Mouse (Mus musculus): ENCODE measurements around the gene Vav3. TPM values are rescaled to one million over a fixed set of nuclear protein-coding genes. Genes with fewer than 3 reads are reported as not detected.

Gene Vav3
- total RNA-seq, 2 experiments from 2014 or later: 5.3 to 6.6 TPM

GRCm38 (mm10) chr3:109672925-109673324 lies 332.5 kb downstream of the Vav3 start:
- no peak for DNase-seq (ENCODE audit: low spot score in 2 of 2)

- no peak for DNase-seq (ENCODE audit: low spot score in 2 of 2)
Measured at GRCm38 (mm10) chr3:109680281-109680680, 339.8 kb downstream of the Vav3 start.

- DNase-seq (ENCODE audit: low spot score in 2 of 2): no peak
Measured at GRCm38 (mm10) chr3:109681863-109682262, 341.4 kb downstream of the Vav3 start.

GRCm38 (mm10) chr3:109683608-109684295 lies 343.3 kb downstream of the Vav3 start:
- DNase-seq (ENCODE audit: low spot score in 2 of 2): no peak

GRCm38 (mm10) chr3:109690566-109690965 lies 350.1 kb downstream of the Vav3 start:
- DNase-seq (ENCODE audit: low spot score in 2 of 2): no peak

- no peak for DNase-seq (ENCODE audit: low spot score in 2 of 2)
Measured at GRCm38 (mm10) chr3:109692613-109693012, 352.2 kb downstream of the Vav3 start.

- DNase-seq (ENCODE audit: low spot score in 2 of 2): no peak
Measured at GRCm38 (mm10) chr3:109701301-109701700, 360.8 kb downstream of the Vav3 start.

GRCm38 (mm10) chr3:109707786-109708460 lies 367.5 kb downstream of the Vav3 start:
- DNase-seq (ENCODE audit: low spot score in 2 of 2): peak; percentile 2 to 14

- DNase-seq (ENCODE audit: low spot score in 2 of 2): no peak
Measured at GRCm38 (mm10) chr3:109711751-109712150, 371.3 kb downstream of the Vav3 start.

GRCm38 (mm10) chr3:109714476-109714875 lies 374.0 kb downstream of the Vav3 start:
- no peak for DNase-seq (ENCODE audit: low spot score in 2 of 2)

GRCm38 (mm10) chr3:109721753-109722152 lies 381.3 kb downstream of the Vav3 start:
- no peak for DNase-seq (ENCODE audit: low spot score in 2 of 2)

- DNase-seq (ENCODE audit: low spot score in 2 of 2): no peak
Measured at GRCm38 (mm10) chr3:109726776-109727175, 386.3 kb downstream of the Vav3 start.

GRCm38 (mm10) chr3:109731592-109732230 lies 391.3 kb downstream of the Vav3 start:
- DNase-seq (ENCODE audit: low spot score in 2 of 2): no peak

GRCm38 (mm10) chr3:109732327-109733182 lies 392.1 kb downstream of the Vav3 start:
- DNase-seq (ENCODE audit: low spot score in 2 of 2): peak in 1 of 2 experiments; percentile 2

Other genes with a start within 250 kb of the Vav3 start
- gene Slc25a24, start 217.5 kb upstream of the Vav3 start, total RNA-seq (2021): 1 to 10 TPM; 2.4 to 3.7 TPM